Mouse (Mus musculus) T-helper 1 cell (primary cell): ENCODE data around the gene Mcm9.
"Not testable (repeated sequence)": the region's sequence is repeated elsewhere in the genome, so short reads cannot be mapped to it uniquely, and the experiment has no call there.

Experiments used
- in situ Hi-C: fragments of 300-600 bp; cut with MboI, MseI; formaldehyde crosslinking; loops from one replicate; pipeline ENCODE4 v1.15.1; 2025; ENCODE audit warnings: high pct_unique_total_duplicates

Gene Mcm9

DNA sequence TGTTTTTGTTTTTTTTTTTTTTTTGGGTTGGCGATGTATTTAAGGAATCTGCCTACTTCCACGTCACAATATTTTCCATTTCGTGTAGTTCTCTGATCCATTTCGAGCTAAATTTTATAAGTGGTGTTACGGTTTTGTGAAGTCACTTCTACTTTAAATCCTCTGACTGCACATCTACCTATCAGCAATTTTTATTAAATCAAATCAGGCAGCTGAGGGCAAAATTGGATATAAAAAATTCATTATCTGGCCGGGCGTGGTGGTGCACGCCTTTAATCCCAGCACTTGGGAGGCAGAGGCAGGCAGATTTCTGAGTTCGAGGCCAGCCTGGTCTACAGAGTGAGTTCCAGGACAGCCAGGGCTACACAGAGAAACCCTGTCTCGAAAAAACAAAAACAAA is at the start of gene Mcm9:
Gene Mcm9 (minus strand): TSS at position 101 of the 400 bp plus-strand sequence.
- in situ Hi-C loops: loop anchor here (10.0 kb wide), 1 partner anchor 164 kb away; no protein-coding TSS in a partner anchor

DNA sequence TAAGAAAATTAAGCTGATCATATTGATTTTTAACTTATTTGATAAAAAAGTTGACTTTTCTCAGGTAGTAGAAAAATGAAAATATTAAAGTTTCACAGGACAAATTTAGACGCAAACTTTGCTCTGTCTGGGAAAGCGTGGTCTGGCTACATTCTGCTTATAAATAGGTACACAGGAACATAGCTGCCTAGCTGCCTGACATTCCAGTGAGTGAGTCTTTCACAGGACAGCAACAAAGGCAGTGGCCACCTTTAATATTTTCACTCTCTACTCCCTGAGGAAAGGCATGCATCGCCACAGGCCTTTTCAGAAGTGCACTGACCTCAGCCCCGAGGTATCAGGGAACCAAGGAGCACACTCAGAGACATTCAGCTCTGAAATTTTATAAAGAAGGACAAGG is 31.5 kb upstream of the Mcm9 start:
- in situ Hi-C loops: no loop called here

DNA sequence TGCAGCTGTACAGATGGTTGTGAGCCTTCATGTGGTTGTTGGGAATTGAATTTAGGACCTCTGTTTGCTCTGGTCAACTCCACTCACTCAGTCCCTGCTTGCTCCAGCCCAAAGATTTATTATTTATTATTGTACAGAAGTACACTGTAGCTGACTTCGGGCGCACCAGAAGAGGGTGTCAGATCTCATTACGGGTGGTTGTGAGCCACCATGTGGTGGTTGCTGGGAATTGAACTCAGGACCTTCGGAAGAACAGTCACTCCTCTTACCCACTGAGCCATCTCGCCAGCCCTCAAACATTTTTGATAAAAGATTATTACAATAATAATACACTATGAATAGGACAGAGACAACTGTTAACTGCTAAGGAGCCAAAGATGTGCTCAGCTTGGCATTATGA is 24.0 kb upstream of the Mcm9 start:
- in situ Hi-C loops: not testable (repeated sequence)

DNA sequence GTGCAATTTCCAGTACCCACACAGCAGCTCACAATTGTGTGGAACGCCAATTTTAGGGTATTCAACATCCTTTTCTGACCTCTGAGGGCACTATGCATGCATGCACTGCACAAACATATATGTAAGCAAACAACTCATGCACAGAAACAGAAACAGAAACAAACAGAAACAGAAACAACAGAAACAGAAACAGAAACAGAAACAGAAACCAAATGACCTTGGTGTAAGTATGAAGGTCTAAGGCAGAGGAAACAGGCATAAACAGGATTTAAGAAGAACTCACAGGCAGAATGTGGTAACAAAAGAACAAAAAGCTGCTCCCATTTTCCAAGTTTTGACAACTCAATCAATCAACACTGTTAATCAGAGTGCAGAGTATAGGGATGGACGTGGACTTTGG is 20.4 kb upstream of the Mcm9 start:
- in situ Hi-C loops: no loop called here

DNA sequence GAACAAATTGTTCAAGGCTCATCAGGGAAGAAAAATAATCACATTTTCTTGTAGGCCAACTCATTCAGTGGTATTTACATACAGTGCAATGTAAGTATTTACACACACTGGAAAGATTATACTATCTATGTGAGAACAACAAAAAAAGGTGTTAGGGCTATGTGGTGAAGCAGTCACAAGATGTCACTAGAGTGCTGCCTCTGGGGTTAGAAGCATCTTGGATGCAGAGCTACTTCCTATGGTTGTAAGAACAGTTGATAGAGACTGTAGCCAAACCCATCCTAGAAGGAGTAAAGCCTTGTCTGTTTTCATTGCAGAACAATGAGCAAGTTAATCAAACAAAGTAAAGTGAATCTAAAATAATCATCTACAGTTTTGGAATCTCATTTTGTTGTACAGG is 11.3 kb upstream of the Mcm9 start:
- in situ Hi-C loops: no loop called here

DNA sequence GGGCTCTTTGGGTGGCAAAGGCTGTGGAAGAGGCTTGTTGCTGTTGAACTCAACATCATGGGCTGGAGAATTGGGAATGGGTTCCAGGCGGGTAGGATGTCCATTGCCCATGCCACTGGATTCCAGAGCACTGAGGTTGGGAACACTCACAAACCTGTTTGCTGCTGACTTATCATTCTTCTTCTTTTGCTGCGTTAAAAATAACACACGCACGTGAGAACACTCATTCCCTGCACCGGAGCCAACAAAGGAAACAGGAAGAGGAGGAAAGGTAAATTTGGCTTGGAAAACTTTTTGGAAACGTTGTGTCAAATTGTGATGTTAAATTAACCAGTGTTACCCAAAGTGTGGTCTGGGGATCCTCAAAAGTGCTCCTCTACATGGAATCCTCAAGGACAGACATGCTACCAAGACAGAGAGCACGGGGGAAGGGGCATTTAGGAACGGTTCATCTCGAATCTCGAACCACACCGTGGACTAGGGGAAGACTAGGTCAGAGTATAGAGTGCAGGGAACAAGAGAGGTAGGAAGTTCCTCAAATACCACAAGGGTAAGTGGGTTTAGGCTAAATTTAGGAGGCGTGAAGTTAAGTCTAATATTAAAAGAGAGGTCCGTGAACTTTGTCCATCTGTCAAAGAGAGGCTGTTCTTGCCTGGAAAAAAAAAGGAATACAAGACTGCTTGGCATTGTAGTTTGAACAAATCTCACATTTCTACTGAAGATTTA is 5.2 kb upstream of the Mcm9 start:
- in situ Hi-C loops: loop anchor here (10.0 kb wide), 1 partner anchor 159 kb away; no protein-coding TSS in a partner anchor

DNA sequence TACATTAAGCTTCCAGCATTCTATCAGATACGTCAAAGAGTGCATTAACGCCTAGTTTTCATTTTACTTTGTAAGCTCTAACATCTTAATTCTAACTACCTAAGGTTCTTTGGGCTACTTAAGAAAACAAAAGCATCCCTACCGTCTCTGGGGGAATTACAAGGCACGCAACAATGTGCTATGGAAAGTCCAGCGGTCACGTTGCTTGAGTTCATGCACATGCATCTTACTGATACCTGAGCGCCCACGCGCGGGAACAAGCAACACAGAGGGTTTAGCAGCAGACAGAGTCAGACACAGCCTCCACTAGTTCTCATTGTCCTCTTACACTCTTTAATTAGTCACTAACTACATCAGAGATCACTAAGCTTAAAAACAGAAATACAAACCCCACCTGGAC is 3.9 kb upstream of the Mcm9 start:
- in situ Hi-C loops: loop anchor here (10.0 kb wide), 1 partner anchor 161 kb away; no protein-coding TSS in a partner anchor

DNA sequence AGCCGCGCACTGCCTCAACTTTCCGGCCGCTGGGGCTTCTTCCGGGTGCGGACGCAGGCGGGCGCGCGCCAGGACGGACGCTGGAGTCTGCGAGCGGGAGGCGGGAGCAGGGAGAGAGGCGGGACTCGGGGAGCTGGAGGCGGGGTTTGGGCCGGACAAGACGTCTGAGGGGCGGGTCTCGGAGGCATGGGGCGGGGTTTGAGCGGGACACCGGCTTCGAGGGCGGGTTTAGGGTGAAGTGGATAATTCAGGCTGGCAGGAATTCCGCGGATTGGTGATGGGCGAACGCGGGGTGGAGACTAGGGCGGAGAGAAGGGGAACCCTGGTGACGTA is 355 bp downstream of the Mcm9 start:
- in situ Hi-C loops: loop anchor here (10.0 kb wide), 1 partner anchor 165 kb away; no protein-coding TSS in a partner anchor

DNA sequence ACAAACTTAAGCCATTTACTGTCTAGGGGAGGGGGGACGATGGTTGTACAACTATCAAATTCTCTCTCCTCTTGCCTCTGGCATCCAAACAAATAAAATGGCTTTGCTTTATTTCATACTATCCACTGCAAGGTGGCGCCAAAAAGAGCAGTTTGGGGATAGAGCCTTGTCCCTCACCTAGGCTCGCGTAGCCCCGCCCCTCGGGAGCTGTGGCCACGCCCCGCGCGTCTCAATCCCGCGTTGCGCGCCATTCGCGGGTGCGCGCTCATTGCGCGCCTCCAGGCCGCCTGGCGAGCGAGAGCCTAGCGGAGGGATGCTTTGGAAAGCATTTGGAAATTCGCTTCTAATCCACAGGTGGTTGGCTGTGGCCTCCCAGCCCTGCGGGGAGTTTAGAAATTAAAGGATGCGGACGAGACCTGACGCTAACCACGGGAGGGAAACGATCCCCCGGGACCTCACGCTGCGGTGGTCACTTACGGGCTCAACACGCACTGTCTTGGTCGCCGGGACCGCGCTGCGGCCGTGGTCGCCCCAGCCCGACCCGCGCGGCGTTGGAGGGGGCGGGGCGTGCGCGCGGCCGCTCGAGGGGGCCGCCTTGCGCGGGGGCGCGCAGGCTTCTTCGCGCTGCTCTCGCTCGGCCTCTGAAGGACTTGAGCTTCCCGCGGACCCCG is 857 bp downstream of the Mcm9 start:
- in situ Hi-C loops: no loop called here

DNA sequence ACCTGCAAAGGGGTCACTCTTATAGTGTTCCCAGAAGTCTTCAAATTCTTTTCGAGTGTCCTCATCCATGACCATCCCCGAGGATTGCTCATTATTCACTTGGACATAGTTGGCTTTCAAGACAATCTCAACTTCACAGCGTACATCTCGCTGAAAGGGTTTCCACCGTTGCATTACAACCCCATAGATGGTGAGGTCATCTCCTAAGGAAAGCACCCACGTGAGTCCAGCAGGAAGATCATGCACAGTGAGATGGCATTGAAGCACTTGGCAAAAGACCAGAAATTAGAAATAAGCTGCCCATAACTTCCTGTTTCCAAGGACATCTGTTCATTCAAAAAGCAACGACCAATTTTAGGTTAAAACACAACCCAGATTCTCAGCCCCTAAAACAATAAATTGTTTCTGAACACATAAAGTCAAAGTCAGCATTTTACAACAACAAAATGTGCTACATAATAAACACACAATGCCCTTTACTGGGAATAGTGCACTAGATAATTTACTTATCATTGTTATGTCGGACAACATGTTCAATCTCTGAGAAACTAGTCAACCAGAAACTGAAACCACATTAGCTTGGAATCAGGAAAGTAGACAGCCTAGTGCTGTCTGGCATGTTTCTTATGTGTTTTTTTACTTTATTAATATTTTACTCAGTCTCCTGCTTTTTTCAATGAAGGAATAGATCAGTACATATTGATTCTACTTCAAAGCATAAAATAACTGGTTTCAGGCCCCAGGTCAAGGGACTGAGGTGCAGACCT is 14.2 kb downstream of the Mcm9 start:
- in situ Hi-C loops: loop anchor here (10.0 to 25.0 kb wide), 2 partner anchors 261 to 446 kb away; no protein-coding TSS in a partner anchor

DNA sequence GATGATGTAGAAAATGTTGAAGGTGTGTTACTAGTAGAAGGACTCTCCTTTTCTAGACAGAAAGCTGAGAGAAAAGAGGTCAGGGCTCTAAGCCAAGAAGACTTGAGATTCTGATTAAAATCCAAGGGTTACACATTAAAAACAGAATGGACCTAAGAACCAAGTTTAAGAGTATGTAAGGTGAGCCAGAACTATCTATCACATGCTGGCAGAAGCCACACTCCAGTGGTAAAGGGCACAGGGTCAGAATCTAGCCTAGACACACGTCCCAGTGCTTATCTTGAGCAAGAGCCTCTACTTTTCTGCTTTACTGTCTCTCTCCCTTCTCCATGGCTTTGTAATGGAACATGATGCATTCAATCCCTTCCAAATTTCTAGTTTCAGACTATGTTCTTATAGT is 16.3 kb downstream of the Mcm9 start:
- in situ Hi-C loops: loop anchor here (10.0 to 25.0 kb wide), 2 partner anchors 259 to 448 kb away; no protein-coding TSS in a partner anchor

DNA sequence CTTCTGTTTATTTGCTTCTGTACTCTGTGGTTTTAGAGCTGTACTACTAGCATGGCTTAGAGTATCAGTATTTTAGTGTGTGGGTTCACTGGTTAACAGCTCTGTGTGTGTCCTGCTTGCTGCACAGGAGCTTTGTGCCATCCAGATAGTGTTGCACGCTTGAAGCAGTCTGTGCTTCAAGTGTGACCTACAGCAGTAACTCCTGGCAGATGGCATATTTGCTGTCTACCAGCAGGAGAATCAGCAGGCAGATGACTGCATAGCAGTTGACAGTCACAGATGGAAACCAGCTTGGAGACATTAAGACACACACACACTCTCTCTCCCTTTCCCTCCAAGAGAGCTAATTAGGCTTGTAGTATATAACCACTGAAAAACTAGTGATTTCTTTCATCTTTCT is 18.1 kb downstream of the Mcm9 start:
- in situ Hi-C loops: loop anchor here (10.0 to 25.0 kb wide), 2 partner anchors 257 to 450 kb away; no protein-coding TSS in a partner anchor

DNA sequence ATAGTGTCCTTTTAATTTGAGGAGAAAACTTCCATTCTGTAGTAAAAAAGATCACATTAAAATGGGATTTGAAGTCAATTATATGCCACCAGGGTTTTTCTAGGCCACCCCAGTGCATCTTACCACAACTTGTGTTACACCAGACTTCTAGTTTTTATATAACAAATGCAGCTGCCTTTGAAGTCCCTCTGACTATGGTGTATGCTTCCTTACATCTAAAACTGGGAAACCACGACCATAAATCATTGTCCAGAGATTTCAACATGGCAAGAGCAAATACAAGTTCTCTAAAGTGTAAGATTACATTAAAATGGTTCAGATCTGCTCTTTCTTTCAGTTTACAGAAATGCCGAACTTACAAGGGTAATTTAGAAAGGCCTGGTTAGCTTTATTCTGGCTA is 22.0 kb downstream of the Mcm9 start:
- in situ Hi-C loops: loop anchor here (25.0 kb wide), 1 partner anchor 454 kb away; no protein-coding TSS in a partner anchor

DNA sequence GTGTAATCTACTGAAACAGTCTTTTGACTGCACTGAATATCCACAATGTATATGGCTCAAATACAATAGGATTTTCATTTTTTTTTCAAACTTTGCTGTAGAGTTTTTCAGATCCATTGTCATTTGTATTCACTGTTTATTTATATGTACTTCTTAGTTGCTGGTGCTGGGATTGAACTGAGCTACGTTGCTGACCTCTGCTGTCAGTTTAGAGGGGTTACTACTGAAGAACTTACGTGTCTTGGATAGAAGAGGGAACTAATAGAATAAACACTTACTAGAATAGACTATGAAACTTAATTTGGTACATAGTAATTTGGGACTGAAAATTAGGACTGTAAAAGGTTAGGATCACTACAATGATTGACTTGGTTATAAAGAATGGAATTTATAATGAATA is 24.9 kb downstream of the Mcm9 start:
- in situ Hi-C loops: loop anchor here (25.0 kb wide), 1 partner anchor 457 kb away; no protein-coding TSS in a partner anchor

DNA sequence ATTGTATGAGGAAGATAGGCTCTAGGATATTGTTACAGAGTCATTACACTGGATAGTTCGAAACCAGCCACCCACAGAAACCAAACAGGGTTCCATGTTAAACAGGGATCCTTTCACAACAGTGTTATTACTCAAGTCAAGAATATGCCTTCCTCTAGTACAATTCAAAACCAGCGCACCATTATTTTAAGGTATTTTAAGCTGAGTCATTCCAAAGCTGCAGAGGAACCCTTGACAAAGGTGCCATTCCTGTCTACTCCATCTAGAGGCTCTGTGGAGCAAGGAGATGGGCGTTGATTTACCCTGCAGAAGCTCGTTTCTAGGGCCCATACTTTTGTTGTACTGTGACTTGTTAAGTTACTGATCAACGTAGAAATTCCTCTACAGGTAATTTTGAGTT is 31.4 kb downstream of the Mcm9 start:
- in situ Hi-C loops: no loop called here

DNA sequence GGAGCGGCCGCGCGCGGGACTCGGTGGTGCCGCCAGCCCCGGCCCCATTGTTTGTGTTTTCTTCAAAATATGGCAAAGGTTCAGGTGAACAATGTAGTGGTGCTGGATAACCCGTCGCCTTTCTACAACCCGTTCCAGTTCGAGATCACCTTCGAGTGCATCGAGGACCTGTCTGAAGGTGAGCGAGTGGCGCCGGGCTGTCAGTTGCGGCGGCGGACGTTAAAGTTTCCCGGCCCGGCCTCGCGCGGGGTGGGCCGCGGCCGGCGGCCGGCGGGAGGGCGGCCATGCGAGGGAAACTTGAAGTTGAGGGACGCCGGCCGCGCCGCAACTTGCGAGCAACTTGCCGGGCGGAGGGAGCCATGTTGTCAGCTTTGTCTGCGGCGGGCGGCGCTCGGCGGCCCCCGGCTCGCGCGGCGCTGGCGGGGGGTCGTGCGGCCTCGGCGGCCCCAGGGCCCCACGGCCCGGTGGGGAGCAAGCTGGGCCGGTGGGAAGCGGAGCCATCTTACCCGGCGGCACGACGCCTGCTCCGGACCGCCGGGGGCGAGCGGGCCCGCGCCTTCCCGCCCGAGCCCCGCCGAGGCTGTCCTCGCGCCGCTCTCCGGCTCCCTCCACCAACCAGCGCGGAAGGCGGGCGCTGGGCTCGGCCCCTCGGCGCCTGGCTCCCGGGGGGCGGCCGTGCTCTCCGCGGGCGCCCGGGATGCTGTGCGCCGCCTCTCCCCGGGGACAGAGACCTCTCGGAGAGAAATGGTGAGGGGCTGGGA is 32.9 kb downstream of the Mcm9 start:
- in situ Hi-C loops: no loop called here

DNA sequence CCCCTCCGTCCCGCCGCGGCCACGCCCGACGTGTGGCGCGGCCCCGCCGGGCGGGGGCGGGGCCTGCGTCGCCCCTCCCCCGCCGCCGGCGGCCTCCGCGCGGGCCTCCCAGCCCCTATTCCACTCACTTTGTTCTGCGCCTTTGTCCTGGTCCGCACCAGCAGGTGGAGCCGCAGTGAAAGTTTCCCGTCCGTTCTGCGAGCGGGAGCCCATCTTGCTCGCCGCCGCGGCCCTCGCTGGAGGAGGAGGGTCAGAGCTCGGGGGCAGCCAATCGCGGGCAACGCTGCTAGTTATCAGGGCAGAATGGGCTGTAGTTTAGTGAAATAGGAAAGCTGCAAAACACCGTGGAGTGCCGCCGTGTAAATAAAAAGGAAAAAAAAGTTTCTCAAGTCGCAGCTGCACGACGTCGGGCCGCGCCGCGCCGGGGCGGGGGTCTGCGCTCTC is 33.5 kb downstream of the Mcm9 start, which contains the start of gene Asf1a:
Gene Asf1a (plus strand): TSS at position 81 of the 444 bp plus-strand sequence.
- in situ Hi-C loops: no loop called here

DNA sequence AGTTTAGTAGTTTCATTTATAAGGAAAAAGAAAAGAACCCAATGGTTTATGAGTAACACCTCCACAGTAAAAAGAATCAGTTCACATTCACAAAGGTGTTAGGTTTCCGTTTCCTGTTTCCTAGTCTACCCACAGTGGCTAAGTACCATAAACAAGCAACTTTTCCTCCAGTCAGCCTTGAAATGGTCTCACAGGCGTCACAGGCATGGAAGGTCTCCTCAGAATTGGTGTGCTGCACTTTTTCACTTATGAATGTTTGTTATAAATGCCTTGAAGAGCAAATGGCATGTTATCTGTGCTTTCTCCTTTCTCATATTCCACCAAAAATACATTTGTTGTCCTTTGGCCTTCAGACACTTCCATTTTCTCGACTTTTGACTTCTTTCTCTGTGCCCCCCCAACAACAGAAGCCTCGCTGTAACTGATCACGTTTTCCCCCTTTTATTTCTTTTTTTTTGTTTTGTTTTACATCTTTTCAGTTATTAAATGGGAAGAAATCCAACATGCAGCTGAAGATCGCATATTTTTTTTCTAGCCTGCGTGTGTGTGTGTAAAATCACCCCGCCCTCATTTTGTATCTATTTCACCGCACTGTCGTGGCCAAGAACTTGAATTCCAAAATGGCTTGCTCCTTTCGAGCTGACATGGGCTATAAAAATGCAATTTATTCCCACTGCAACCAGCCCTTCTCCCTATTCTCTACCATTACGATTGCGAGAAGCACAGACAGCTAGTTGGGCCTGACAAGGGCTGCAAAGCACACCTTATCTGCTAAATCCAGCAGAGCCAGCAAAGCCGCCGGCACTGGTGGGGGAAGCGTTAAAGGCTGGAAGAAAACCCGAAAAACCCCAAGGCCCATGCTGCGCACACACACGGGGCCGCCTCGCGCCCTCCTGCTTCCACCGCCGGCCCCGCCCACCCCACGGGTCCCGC is 34.2 kb downstream of the Mcm9 start:
- in situ Hi-C loops: no loop called here

DNA sequence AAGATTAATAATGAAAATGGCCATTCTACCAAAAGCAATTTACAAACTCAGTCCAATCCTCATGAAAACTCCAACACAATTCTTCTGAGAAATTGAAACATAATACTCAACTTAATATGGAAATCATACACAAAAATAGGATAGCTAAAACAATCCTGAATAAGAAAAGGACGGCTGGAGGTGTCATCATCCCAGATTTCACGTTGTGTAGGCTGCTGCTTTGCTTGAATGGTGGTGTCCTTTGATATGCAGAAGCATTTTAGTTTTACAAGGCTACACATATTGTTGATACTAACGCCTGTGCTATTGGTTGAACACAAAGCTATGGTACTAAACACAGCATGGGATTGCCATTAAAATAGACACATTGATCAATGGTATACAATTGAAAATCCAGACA is 44.5 kb downstream of the Mcm9 start:
- in situ Hi-C loops: no loop called here

DNA sequence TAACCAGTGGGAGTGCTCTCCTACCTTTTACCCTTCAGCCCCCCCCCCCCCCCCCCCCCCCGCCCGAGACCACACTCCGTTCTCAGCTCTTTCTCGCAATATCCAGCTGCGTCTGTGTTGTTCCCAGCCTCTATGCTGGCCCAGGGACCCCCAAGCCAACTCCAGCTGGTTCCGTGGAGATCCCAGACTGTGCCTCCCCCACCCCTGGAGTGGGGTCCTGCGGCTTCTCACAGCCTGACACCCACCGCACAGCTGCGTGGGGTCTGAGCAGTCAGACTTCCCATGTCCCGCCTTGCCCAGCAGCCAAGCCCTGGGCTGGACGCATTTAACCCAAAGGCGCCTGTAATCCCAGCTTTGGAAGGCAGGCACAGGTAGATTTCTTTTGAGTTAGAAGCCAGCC is 49.2 kb downstream of the Mcm9 start:
- in situ Hi-C loops: loop anchor here (5.0 kb wide), 1 partner anchor 44 kb away; no protein-coding TSS in a partner anchor
